Mouse (Mus musculus): ENCODE data around the gene Tcp11l2. TPM values are rescaled to one million over a fixed set of nuclear protein-coding genes. Genes with fewer than 3 reads are reported as not detected.

Tcp11l2 gene
- total RNA-seq, 2 experiments from 2014 or later = 105 to 143 TPM

GRCm38 (mm10) chr10:84598172-84598571 is 21.7 kb downstream of the Tcp11l2 start:
- DNase-seq = no peak

GRCm38 (mm10) chr10:84600136-84600535 is 23.7 kb downstream of the Tcp11l2 start:
- DNase-seq = no peak

- no peak for DNase-seq
These were observed 27.9 kb downstream of the Tcp11l2 start for GRCm38 (mm10) chr10:84604335-84604734.

GRCm38 (mm10) chr10:84608361-84608760 is 31.9 kb downstream of the Tcp11l2 start:
- DNase-seq = no peak

- no peak for DNase-seq
These were observed 33.9 kb downstream of the Tcp11l2 start for GRCm38 (mm10) chr10:84610324-84610723.

- DNase-seq = no peak
These were observed 34.4 kb downstream of the Tcp11l2 start for GRCm38 (mm10) chr10:84610783-84611182.

GRCm38 (mm10) chr10:84611664-84612063 is 35.2 kb downstream of the Tcp11l2 start:
- no peak for DNase-seq

- no peak for DNase-seq
These were observed 35.9 kb downstream of the Tcp11l2 start for GRCm38 (mm10) chr10:84612281-84612680.

GRCm38 (mm10) chr10:84613366-84613765 is 36.9 kb downstream of the Tcp11l2 start:
- no peak for DNase-seq

GRCm38 (mm10) chr10:84615076-84615475 is 38.6 kb downstream of the Tcp11l2 start:
- DNase-seq = no peak

GRCm38 (mm10) chr10:84621826-84622790 is 45.7 kb downstream of the Tcp11l2 start, which contains the start of gene Polr3b:
Gene Polr3b (plus strand): TSS chr10:84622292.
- peak; percentile 96 to 97 for DNase-seq

GRCm38 (mm10) chr10:84631182-84631581 is 54.8 kb downstream of the Tcp11l2 start:
- no peak for DNase-seq

- no peak for DNase-seq
These were observed 55.6 kb downstream of the Tcp11l2 start for GRCm38 (mm10) chr10:84632005-84632404.

- DNase-seq = no peak
These were observed 60.2 kb downstream of the Tcp11l2 start for GRCm38 (mm10) chr10:84636656-84637055.

GRCm38 (mm10) chr10:84638382-84638781 is 62.0 kb downstream of the Tcp11l2 start:
- peak; percentile 47 to 57 for DNase-seq

GRCm38 (mm10) chr10:84639525-84640287 is 63.3 kb downstream of the Tcp11l2 start:
- DNase-seq = no peak

- DNase-seq = no peak
These were observed 64.4 kb downstream of the Tcp11l2 start for GRCm38 (mm10) chr10:84640861-84641260.

GRCm38 (mm10) chr10:84641576-84641975 is 65.2 kb downstream of the Tcp11l2 start:
- DNase-seq = no peak

GRCm38 (mm10) chr10:84645940-84646339 is 69.5 kb downstream of the Tcp11l2 start:
- DNase-seq = no peak

GRCm38 (mm10) chr10:84646506-84647102 is 70.2 kb downstream of the Tcp11l2 start:
- DNase-seq = peak in 1 of 2 experiments; percentile 55

- no peak for DNase-seq
These were observed 70.8 kb downstream of the Tcp11l2 start for GRCm38 (mm10) chr10:84647264-84647663.

GRCm38 (mm10) chr10:84648911-84649310 is 72.5 kb downstream of the Tcp11l2 start:
- no peak for DNase-seq
